Mouse (Mus musculus) mouse embryonic stem cell (cell line): ENCODE data around the gene 5730596B20Rik.

Experiments used
- in situ Hi-C, 2 experiments: fragments of 300-500 bp; cut with MboI; formaldehyde crosslinking; loops; 1 replicate in 1 of 2; 3 replicates in 1 of 2; pipeline ENCODE4 v1.14.3; 2019 to 2020; ENCODE audit warnings: low sequenced_read_pairs in 2 of 2, low pct_unique_long_range_greater_than_20kb in 1 of 2, mixed read lengths in 1 of 2; ENCODE audit not compliant: unreplicated experiment in 1 of 2

Gene 5730596B20Rik

DNA sequence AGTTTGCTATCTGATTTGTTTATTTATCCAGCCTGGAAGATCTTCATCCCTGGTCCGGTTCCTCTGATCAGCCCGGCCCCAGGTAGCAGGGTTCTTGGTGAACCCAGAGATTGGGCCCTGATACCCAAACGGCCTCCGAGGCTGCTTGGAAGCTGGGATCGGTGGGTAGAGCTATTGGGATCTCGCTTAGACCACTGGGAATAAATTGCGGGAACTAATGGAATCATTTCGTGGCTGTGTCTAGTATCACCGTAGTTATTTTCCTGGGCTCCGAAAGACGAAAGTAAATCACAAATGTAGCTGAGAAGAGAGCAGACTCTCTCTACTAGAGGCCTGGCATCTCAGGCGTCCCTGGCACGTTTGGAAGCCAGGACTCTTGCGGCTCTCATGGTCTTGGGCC lies 27.9 kb downstream of the 5730596B20Rik start:
- in situ Hi-C loops: loop anchor here (25.0 kb wide), 2 partner anchors 343 to 1018 kb away; no protein-coding TSS in a partner anchor

DNA sequence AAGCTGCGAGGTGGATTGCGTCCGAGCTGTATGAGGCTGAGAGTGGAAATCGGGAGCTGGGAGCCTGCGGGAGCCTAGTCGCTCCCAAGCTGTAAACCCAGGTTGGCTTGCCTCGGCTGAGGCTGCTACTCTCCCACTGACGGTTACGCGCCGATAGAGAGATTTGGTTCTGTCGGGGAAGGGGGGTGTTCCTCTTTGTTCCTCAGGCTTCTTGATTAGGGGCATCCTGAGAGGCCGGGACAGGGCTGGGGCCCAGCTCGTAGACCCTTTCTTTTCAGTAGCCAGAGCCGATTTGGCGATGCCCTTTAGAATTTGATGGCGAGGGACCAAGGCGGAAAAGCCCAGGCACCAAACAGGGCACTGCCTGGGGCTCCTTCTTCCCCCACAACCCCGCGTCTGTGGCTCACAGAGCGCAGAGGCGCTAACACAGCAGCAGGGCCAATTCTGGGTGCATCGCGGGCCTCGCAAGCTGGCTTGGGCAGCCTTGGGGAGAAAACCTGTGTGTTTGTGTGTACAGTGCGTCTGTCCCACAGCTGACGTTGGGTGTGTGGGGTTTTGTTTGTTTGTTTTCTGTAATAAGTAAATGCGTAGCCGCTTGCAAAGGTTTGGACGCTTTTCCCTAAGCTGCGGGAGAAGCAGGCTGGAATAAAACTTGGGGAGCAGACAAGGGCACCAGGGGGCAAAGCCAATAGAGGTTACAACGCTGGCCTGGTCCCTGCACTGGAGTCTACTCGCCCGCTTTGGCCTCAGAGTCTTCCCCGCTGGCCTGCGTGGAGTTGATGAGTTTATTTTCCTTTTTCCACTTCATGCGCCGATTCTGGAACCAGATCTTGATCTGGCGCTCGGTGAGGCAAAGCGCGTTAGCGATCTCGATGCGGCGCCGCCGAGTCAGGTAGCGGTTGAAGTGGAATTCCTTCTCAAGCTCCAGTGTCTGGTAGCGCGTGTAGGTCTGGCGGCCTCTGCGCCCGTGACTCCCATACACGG lies 28.6 kb downstream of the 5730596B20Rik start:
- in situ Hi-C loops: loop anchor here (25.0 kb wide), 2 partner anchors 344 to 1019 kb away; no protein-coding TSS in a partner anchor

DNA sequence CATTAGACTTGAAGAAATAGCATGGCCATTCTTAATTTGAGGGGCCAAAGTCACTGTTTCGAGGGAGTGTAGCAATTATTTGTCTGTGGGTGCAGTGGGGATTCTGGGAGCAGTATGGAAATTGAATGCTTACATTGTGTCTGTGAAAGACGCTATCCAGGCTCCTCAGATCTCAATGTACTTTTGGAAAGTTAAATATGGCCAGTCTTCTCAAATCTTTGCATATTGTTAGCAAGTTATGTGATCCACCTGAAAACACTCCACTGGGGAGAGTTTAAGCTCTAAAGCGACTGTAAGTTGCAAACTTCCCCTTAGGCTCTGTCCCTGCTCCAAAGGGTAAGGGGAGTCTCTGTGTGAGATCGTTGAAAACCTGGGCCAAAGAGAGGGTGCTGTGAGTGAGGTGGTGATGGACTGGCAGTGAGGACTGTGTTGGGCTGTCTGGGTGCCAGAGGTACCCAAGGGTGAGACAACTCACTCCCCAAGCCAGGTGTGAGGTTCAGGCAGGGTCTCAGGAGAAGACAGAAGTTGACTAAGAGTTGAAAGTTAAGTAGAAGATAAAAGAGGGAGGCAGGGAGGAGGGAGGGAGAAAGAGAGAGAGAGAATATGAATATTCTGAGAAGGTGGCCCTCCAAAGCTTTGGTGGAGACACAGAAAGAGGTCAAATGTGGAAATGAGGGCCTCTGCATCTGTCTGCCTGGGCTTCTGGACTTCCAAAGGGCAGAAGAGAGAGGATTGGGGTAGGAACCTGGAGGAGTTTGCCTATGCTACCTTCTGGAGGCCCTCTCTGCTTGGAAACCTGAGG lies 29.8 kb downstream of the 5730596B20Rik start:
- in situ Hi-C loops: loop anchor here (25.0 kb wide), 2 partner anchors 345 to 1020 kb away; no protein-coding TSS in a partner anchor

DNA sequence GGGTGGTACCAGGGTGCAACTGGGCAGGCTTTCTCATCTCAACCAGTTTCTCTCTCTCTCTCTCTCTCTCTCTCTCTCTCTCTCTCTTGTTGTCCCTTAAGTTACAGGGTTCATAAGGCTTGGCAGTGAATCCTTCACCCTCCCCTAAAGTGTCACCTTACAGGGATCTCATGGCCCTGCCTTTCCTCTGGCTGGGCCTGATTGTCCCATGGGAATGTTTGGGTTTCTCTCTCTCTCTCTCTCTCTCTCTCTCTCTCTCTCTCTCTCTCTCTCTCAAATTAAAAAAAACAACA lies 30.3 kb downstream of the 5730596B20Rik start:
- in situ Hi-C loops: loop anchor here (25.0 kb wide), 2 partner anchors 345 to 1020 kb away; no protein-coding TSS in a partner anchor

DNA sequence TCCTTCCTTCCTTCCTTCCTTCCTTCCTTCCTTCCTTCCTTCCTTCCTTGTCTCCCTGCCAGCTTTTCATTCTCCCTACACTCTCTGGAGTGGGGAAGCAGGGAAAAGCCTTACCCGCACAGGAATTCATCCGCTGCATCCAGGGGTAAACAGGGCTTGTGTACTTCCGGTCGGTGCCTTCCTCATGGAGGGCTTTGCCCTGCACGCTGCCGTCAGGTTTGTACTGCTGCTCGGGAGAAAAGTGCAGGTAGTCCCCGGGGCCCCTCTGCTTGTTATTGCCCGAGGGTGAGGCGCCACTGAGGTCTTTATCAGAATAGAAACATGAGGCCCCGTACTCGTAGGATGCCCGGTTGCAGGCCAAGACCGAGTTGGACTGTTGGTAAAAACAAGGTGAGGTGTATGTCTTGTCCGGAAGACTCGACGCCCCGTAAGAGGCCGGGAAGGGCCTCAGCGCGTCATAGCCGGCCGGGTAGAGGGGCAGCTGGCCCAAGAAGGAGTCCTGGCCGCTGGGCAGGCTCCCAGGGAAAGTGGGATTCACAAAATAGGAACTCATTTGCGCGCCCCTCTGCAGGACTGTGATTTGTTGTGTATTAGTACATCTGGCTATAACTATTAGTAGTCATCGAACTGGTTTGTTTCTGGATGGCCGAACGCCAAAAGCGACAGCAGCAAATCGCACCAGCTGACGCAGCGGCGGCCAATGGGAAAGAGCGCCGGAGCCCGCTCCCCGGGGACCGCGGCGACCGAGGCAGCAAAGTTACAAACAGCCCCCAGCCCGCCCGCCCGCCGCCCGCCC lies 31.0 kb downstream of the 5730596B20Rik start, which contains the start of gene Hoxa6:
Gene Hoxa6, minus strand, starts transcription at position 651 of the 796 bp plus-strand sequence.
- in situ Hi-C loops: loop anchor here (25.0 kb wide), 2 partner anchors 346 to 1021 kb away; no protein-coding TSS in a partner anchor

DNA sequence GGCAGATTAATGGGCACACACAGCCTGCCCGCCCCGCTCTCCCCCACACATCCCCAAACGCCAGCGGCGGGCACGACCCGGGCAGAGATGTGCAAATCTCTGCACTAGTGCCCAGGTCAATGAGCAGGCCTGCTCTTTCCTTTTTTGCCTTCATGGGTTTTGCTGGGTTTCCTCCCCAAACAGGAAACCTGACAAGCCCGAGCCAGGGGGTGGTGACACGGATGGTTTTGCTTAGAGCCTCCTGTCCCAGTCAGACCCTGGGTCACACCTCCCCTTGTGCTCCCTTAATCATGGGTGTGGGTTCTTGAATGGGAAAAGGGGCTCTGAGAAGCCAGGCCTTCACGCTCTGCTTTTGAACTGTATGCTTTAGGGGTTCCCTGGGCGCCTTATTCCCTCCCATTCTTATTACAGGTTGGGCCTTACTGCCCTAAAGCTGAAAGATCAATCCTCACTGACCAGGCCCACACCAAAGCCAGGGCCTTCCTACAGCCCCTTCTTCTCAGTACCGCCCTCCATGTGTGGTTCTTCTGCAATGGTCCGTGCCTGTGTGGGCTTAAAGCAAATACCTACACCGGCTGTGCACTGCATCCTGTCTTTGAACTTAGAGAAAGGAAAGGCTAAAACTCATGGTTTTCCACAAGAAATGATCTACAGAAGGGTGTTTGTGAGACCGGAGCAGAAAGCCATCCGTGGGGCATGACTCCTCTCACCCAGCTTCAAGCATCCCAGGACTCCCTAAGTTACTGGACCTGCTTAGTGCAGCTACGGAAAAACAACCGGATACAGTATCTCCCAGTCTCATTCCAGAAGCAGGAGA lies 31.8 kb downstream of the 5730596B20Rik start:
- in situ Hi-C loops: loop anchor here (25.0 kb wide), 2 partner anchors 347 to 1022 kb away; no protein-coding TSS in a partner anchor

DNA sequence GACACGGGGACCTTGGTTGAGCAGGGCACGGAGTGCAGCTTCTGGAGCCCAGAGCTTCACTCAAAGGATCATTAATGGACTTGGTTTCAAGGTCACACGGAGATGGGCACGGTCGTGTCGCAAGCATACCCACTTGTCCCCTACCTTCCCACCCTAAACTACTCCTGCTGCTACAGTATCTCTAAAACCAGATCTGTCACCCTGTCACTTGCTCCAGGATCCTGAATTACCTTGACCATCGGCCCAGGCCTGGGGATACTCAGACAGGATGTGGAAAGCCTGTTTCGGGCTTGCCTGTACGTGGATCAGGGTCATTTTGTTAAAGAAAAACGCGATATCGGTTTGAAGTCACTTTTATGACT lies 32.4 kb downstream of the 5730596B20Rik start:
- in situ Hi-C loops: loop anchor here (25.0 kb wide), 2 partner anchors 347 to 1022 kb away; no protein-coding TSS in a partner anchor

DNA sequence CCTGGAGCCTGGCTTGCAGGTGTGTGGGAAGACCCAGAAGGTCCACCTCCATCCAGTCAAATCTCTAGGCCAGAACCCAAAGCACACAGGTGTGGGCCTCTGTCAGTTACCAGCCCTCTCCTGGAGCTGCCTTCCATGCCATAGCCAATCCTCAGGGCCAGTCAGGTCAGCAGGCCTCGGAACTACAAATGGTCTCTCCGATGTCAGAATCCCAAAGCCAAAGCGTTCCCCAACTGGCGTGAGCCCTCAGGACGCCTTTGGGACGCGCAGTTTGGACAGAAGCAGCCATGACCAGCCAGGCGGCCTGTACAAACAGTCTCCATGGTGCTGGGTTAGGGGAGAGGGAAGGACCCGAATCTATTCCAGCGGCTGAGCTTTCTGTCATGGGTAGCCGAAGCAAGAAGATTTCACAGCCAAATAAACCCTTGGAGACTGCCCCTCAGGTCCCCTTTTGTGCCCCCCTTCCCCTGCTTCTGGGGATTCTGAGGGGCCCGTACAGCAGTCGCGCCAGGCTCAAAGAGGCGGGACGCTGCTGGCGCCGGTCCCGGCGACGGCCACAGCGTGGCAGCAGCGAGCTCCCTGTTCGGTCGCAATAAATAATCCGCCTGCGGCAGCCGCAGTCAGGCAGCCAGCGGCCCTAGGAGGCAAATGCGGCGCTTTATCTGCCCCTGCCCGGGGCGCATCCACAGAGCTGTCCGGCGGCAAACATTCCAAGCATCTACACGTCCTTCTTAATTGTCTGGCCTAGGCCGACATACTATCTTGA lies 34.1 kb downstream of the 5730596B20Rik start:
- in situ Hi-C loops: loop anchor here (25.0 kb wide), 2 partner anchors 349 to 1024 kb away; no protein-coding TSS in a partner anchor

DNA sequence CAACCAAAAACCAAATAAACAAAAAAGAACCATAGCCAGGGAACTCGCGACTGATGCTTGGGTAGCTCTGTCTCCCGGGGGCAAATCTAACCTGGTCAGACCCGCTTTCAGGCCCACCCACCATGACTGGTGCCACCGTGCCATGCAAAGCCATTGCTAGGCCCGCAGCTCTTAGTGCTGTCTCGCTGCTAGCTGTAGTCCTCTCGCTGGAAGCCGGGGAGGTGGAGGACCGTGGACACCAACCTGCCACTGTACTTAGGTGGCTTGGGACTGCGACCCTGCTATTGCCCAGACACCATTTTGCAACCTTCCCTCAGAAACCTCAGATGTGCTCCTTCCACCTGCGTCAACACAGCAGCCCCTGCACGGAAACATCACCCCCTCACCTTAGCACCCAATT lies 34.7 kb downstream of the 5730596B20Rik start:
- in situ Hi-C loops: loop anchor here (25.0 kb wide), 2 partner anchors 350 to 1025 kb away; no protein-coding TSS in a partner anchor

DNA sequence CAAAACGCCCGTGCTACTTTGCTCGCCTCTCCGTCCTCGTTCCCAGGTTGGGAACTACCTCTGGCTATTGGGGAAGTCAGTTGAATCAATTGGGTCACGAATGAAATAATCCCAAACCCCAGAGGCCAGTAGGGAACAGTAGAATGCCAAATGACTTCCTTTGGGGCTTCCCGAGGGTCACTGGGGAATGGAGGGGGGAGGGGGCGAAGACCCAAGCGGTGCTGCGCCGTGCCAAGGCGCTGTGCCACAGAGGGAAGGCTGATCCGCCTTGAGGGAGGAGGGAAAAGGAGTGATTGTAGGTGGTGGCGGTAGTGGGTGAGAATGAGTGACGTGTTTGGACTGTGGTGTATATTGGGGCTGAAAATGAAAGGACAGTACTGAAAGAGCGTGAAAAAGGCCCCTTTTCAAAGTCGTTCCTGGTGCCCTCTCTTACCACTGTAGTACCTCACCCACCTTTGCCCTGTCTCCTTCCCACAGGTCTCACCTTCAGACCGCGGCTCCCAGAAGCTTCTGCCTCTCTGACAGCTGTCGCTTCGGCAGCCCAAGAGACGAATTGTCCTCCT lies 35.3 kb downstream of the 5730596B20Rik start:
- in situ Hi-C loops: loop anchor here (25.0 kb wide), 2 partner anchors 350 to 1025 kb away; no protein-coding TSS in a partner anchor

DNA sequence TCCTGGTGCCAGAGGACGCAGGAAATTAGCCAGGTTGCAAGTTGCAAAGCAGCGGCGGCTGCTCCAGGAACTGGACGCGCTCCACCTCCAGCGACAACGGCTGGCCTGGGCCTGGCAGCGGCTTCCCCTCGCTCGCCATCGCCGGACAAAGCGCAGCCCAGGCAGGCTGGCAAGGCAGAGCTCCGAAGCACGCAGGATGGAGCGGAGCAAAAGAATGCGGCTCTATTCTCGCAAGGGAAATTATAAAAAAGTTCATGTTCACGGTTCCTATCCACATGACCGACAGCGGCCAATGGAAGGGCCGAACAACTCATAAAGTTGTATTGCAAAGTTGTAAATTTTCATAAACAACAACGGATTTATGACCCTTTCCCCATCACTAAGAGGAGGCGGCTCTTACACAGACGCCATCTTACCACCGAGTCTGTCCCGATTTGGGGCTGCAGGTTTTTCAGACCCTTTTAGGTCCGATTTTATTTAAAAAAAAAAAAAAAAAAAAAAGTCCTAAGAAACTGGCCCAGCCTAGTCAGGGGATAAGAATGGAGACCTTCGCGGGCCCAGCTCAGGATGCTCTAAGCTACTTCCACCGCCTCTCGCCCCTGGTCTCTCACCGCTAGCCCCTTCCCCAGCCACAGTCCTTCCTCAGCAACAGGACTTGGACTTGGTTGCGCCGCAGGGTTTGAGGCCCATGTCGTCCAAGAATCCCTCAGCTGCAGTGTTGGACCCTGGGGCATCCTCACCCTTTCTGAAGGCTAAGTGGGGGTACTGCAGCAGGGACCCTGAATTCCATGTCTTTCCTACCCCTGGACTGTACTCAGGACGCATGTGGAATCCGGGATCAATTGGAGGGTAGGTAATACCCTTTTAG lies 36.1 kb downstream of the 5730596B20Rik start, which contains the start of the genes Hoxa3 and Gm28308:
Gene Hoxa3, minus strand, starts transcription at position 218 of the 868 bp plus-strand sequence.
Gene Gm28308, minus strand, starts transcription at position 221 of the 868 bp plus-strand sequence.
- in situ Hi-C loops: loop anchor here (25.0 kb wide), 2 partner anchors 351 to 1026 kb away; no protein-coding TSS in a partner anchor

DNA sequence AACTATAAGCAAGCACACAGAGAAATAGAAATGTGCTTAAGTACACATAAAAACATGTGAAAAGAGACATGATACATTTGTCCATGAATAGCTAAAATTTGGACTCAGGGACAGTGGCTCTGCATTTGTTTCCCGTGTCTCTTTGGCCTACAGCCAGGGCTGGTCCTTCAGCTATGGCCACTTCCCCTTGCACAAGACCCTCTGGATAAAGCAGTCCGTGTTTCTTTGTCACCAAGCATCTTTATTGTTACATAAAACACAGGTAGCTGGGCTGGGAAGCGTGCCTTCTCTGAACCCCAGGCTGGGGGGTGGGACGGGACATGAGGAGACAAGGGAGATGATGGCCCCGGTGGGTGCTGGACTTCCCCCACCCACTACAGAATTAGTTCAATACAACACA lies 37.0 kb downstream of the 5730596B20Rik start:
- in situ Hi-C loops: loop anchor here (25.0 kb wide), 2 partner anchors 352 to 1027 kb away; no protein-coding TSS in a partner anchor

DNA sequence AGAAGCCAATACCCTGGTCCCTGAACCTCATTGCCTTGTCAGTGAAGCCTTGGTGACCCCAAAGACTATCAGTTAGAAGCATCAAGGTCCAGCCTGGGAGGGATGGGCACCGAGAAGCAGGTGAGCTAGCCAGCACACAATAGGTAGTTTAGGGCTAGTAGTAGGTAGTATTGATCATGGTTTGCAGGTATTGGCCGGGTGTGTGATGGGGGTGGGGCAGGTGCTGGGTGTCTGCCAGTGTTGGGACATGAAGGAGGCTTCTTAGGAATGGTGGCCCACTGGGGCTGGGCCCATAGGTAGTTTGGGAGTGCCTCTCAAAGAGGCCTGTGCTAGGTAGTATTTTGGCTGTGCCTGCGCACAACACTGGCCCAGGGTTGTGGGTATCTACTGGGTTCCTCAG lies 37.8 kb downstream of the 5730596B20Rik start:
- in situ Hi-C loops: loop anchor here (25.0 kb wide), 2 partner anchors 353 to 1028 kb away; no protein-coding TSS in a partner anchor

DNA sequence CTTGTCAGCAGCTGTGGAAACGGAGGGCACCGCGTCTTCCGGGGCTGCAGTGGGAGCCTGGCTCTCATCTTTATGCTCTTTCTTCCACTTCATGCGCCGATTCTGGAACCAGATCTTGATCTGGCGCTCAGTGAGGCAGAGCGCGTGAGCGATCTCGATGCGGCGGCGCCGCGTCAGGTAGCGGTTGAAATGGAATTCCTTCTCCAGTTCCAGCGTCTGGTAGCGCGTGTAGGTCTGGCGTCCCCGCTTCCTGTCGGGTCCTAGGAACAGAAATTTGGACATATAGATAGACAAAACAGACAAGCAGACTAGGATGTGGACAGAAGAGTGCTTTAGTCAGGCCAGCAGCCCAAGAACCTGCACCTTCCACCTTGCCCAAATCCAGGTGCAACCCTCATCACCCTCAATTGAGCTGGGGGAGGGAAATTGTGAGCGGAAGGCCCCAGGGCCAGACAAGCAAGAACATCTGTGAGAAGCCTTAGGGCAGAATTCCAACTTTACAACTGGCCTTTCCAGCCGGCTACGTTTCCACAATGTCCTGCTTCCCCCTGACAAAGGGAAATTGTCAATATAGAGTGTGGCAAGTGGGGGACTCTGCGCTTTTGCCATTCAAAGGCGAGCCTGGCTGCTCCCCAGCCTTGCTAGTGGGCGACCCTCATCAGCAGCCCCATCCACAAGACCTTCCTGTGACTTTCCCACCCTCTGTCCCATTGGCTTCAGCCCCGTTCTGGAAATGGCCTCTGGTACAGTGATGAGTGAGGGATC lies 38.7 kb downstream of the 5730596B20Rik start:
- in situ Hi-C loops: loop anchor here (25.0 kb wide), 2 partner anchors 354 to 1029 kb away; no protein-coding TSS in a partner anchor
